Mouse (Mus musculus) heart, postnatal 0 days (tissue): ENCODE measurements around the gene Dcdc2b.

ENCODE experiments used
- CTCF ChIP-seq: IDR thresholded peaks from 2 replicates; pipeline ENCODE4 v1.5.1; 2016; ENCODE audit warnings: antibody characterized with exemption, control low read depth, low read depth
- EP300 ChIP-seq: IDR thresholded peaks from 2 replicates; pipeline ENCODE4 v1.6.1; 2016; ENCODE audit warnings: antibody characterized with exemption, low read depth

- TF ChIP-seq CTCF: no peak
- TF ChIP-seq EP300: no peak
Measured at GRCm38 (mm10) chr4:129620419-129621282, 6.6 kb upstream of the Dcdc2b start.
